Mouse (Mus musculus) heart, adult 2 months (tissue): ENCODE measurements at regions not wholly inside any gene's neighbourhood (a gene's known extent, or its start where the extent isn't known, plus 50 kb on each side); places are given as distances from the start of the nearest gene placed in this dataset.

Experiments
- CTCF ChIP-seq: fragments of 200-600 bp; IDR thresholded peaks from 2 replicates; pipeline ENCODE4 v1.8.1; 2022; ENCODE audit warnings: antibody characterized with exemption, mild to moderate bottlenecking, moderate library complexity
- EP300 ChIP-seq: fragments of 200-500 bp; IDR thresholded peaks from 2 replicates; pipeline ENCODE4 v1.6.1; 2011; ENCODE audit warnings: low read depth, low read length, control low read depth; ENCODE audit not compliant: insufficient read depth

- no peak for TF ChIP-seq CTCF
- no peak for TF ChIP-seq EP300
Observed at GRCm38 (mm10) chr4:142770177-142770576, 442.6 kb downstream of the Prdm2 start.
